Mouse (Mus musculus): ENCODE results near the gene Psmb3. TPM values are rescaled to one million over a fixed set of nuclear protein-coding genes. Genes with fewer than 3 reads are reported as not detected.
A peak's percentile ranks its signal among the peaks of the same experiment; 100 is the strongest.
"Not testable (repeated sequence)": the region's sequence is repeated elsewhere in the genome, so short reads cannot be mapped to it uniquely, and the experiment has no call there.

Psmb3 gene
- polyA plus RNA-seq, 1 experiment from 2014 or later: 463 TPM

- H3K4me2 ChIP-seq (ENCODE audit: low read depth, low read length, severe bottlenecking): peak overlapping the region; percentile 86
- no peaks in the 10 kb centered on the region for H3K27me3 ChIP-seq (ENCODE audit: control insufficient read depth, insufficient read depth, low read length)
- H3K9me3 ChIP-seq (ENCODE audit: control insufficient read depth, low read length): no peaks in the 10 kb centered on the region
- H3K27ac ChIP-seq (ENCODE audit: low read depth, low read length): peak overlapping the region; percentile 98
- H3K36me3 ChIP-seq (ENCODE audit: control insufficient read depth, insufficient read depth, low read length): no peaks in the 10 kb centered on the region
- DNase-seq (ENCODE audit: low spot score) (no peak), ATAC-seq (replicated peaks; ENCODE audit: low FRiP score) (no peak)
- peak overlapping the region; percentile 86 for H3K9ac ChIP-seq (ENCODE audit: low read length)
- H3K4me3 ChIP-seq (ENCODE audit: low read depth, low read length): peak overlapping the region; percentile 76
- H3K4me1 ChIP-seq (replicated peaks; ENCODE audit: control insufficient read depth, insufficient read depth, low read length): peaks cover 32% of the 10 kb centered on the region
- 17% methylated on average over 30 of the region's 30 CpGs for WGBS
Measured at GRCm38 (mm10) chr11:97700746-97701580, 2.2 kb upstream of the Psmb3 start.

- peak overlapping the region; percentile 86 for H3K4me2 ChIP-seq (ENCODE audit: low read depth, low read length, severe bottlenecking)
- H3K9ac ChIP-seq (ENCODE audit: low read length): no peak overlapping the region
- H3K4me1 ChIP-seq (replicated peaks; ENCODE audit: control insufficient read depth, insufficient read depth, low read length): peaks cover 24% of the 10 kb centered on the region
- H3K27ac ChIP-seq (ENCODE audit: low read depth, low read length): no peak overlapping the region
- H3K27me3 ChIP-seq (ENCODE audit: control insufficient read depth, insufficient read depth, low read length): no peaks in the 10 kb centered on the region
- no peaks in the 10 kb centered on the region for H3K9me3 ChIP-seq (ENCODE audit: control insufficient read depth, low read length)
- ATAC-seq (replicated peaks; ENCODE audit: low FRiP score) (no peak), DNase-seq (ENCODE audit: low spot score) (no peak)
- 51% methylated on average over 15 of the region's 15 CpGs for WGBS
- no peaks in the 10 kb centered on the region for H3K36me3 ChIP-seq (ENCODE audit: control insufficient read depth, insufficient read depth, low read length)
- peak overlapping the region; percentile 82; the same call in 1 of the 2 replicates for H3K4me3 ChIP-seq (ENCODE audit: low read depth, low read length)
Measured at GRCm38 (mm10) chr11:97701581-97702392, 1.4 kb upstream of the Psmb3 start.

DNA sequence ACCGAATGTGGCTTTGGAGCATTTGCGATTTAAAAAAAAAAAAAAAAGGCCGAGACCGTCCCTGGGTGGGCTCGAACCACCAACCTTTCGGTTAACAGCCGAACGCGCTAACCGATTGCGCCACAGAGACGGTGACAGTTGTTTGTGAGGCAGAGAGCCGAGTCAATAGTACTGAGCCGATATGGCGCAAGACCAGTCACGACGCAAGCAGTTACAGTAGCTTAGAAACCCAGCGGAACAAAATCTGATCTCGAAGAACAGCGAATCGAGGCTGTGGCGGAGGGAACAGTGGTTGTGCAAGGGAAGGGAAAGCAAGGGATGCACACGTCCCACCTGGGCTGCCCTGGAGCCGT is 830 bp upstream of the Psmb3 start:
- ATAC-seq (replicated peaks; ENCODE audit: low FRiP score) (no peak), DNase-seq (ENCODE audit: low spot score) (peak; percentile 93)
- no peaks in the 10 kb centered on the region for H3K27me3 ChIP-seq (ENCODE audit: control insufficient read depth, insufficient read depth, low read length)
- no peaks in the 10 kb centered on the region for H3K9me3 ChIP-seq (ENCODE audit: control insufficient read depth, low read length)
- H3K4me2 ChIP-seq (ENCODE audit: low read depth, low read length, severe bottlenecking): peak overlapping the region; percentile 79
- peak overlapping the region; percentile 82 for H3K4me3 ChIP-seq (ENCODE audit: low read depth, low read length)
- H3K27ac ChIP-seq (ENCODE audit: low read depth, low read length): peak overlapping the region; percentile 72; the same call in 1 of the 2 replicates
- peaks cover 4% of the 10 kb centered on the region; the same call in 1 of the 2 replicates for H3K36me3 ChIP-seq (ENCODE audit: control insufficient read depth, insufficient read depth, low read length)
- peak overlapping the region; percentile 66 for H3K9ac ChIP-seq (ENCODE audit: low read length)
- H3K4me1 ChIP-seq (replicated peaks; ENCODE audit: control insufficient read depth, insufficient read depth, low read length): peaks cover 23% of the 10 kb centered on the region
- WGBS: under 1% methylated on average over 24 of the region's 24 CpGs

DNA sequence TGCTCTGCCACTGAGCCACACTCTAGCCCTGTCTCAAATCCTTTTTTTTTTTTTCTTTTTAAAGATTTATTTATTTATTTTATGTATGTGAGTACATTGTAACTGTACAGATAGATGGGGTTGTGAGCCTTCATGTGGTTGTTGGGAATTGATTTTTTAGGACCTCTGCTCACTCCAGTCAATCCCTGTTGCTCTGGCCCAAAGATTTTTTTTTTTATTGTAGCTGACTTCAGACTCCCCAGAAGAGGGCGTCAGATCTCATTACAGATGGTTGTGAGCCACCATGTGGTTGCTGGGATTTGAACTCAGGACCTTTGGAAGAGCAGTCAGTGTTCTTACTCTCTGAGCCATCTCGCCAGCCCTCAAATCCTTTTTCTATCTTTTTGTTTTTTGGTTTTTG is 6.9 kb downstream of the Psmb3 start:
- 70% methylated on average over 2 of the region's 2 CpGs for WGBS
- not testable (repeated sequence) for H3K9ac ChIP-seq (ENCODE audit: low read length); H3K36me3 ChIP-seq (ENCODE audit: control insufficient read depth, insufficient read depth, low read length); H3K27ac ChIP-seq (ENCODE audit: low read depth, low read length); H3K9me3 ChIP-seq (ENCODE audit: control insufficient read depth, low read length); DNase-seq (ENCODE audit: low spot score); ATAC-seq (replicated peaks; ENCODE audit: low FRiP score); H3K4me3 ChIP-seq (ENCODE audit: low read depth, low read length); H3K4me2 ChIP-seq (ENCODE audit: low read depth, low read length, severe bottlenecking); H3K27me3 ChIP-seq (ENCODE audit: control insufficient read depth, insufficient read depth, low read length); H3K4me1 ChIP-seq (replicated peaks; ENCODE audit: control insufficient read depth, insufficient read depth, low read length)

DNA sequence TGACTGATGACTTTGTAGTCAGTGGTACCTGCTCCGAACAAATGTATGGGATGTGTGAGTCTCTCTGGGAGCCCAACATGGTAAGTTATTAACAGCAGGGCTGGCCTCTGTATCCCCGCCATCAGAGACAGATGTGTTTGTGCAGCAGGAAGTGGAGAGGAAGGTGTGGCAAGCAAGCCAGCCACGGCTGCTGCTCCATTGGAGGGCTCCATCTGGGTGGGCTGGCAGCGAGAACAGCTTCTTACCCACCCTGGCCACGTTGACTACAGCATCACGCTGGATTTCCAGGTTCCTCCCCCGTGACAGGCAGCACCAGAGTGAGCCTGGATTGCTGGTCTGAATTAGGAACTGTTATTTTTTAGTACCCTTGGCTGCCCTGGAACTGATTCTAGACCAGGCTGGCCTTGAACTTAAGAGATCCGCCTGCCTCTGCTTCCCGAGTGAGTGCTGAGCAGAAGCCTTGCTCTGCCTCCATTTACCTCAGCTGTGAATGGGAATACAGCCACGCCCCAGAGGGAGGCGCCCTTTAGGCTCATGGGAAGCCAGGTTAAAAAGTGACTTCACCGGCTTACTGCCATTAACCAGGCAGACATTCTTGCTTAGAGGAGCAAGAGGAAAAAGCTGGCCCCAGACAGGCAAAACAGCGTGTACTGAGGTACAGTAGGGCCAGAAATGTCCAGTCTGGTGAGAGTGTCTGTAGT is 8.2 kb downstream of the Psmb3 start:
- ATAC-seq (replicated peaks; ENCODE audit: low FRiP score) (no peak), DNase-seq (ENCODE audit: low spot score) (no peak)
- H3K27ac ChIP-seq (ENCODE audit: low read depth, low read length): no peak overlapping the region
- WGBS: 88% methylated on average over 13 of the region's 13 CpGs
- H3K9me3 ChIP-seq (ENCODE audit: control insufficient read depth, low read length): no peaks in the 10 kb centered on the region
- H3K36me3 ChIP-seq (ENCODE audit: control insufficient read depth, insufficient read depth, low read length): peaks cover 4% of the 10 kb centered on the region; the same call in 1 of the 2 replicates
- no peaks in the 10 kb centered on the region for H3K4me1 ChIP-seq (replicated peaks; ENCODE audit: control insufficient read depth, insufficient read depth, low read length)
- H3K9ac ChIP-seq (ENCODE audit: low read length): no peak overlapping the region
- no peak overlapping the region for H3K4me3 ChIP-seq (ENCODE audit: low read depth, low read length)
- H3K27me3 ChIP-seq (ENCODE audit: control insufficient read depth, insufficient read depth, low read length): no peaks in the 10 kb centered on the region
- no peak overlapping the region for H3K4me2 ChIP-seq (ENCODE audit: low read depth, low read length, severe bottlenecking)

DNA sequence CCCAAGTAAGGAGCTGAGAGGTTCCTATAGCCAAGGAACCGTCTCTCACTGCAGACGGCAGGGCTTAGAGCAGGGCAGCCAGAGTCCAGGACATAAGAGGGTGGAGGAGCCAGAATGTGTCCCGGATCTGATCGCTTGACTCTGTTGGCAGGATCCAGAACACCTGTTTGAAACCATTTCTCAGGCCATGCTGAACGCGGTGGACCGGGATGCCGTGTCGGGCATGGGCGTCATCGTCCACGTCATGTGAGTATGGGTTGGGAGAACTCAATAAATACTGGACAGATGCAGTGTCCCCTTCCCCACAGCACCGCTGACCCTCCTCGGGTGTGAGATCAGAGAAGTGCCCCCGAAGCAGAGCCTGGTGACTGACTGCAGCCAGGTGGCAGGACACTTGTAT is 9.1 kb downstream of the Psmb3 start:
- DNase-seq (ENCODE audit: low spot score): no peak
- WGBS: 93% methylated on average over 15 of the region's 15 CpGs
- Histone ChIP-seq H3K9ac (ENCODE audit: low read length) (no peak overlapping the region), H3K27ac (ENCODE audit: low read depth, low read length) (no peak overlapping the region), H3K36me3 (ENCODE audit: control insufficient read depth, insufficient read depth, low read length) (peaks cover under 1% of the 10 kb centered on the region; the same call in 1 of the 2 replicates), H3K4me3 (ENCODE audit: low read depth, low read length) (no peak overlapping the region), H3K9me3 (ENCODE audit: control insufficient read depth, low read length) (no peaks in the 10 kb centered on the region), H3K4me1 (replicated peaks; ENCODE audit: control insufficient read depth, insufficient read depth, low read length) (no peaks in the 10 kb centered on the region), H3K4me2 (ENCODE audit: low read depth, low read length, severe bottlenecking) (no peak overlapping the region), H3K27me3 (ENCODE audit: control insufficient read depth, insufficient read depth, low read length) (no peaks in the 10 kb centered on the region)
- no peak for ATAC-seq (replicated peaks; ENCODE audit: low FRiP score)

GRCm38 (mm10) chr11:97713896-97714295 is 10.7 kb downstream of the Psmb3 start:
- no peak for ATAC-seq (replicated peaks; ENCODE audit: low FRiP score)
- H3K36me3 ChIP-seq (ENCODE audit: control insufficient read depth, insufficient read depth, low read length): no peaks in the 10 kb centered on the region; the same call in 1 of the 2 replicates
- no peak overlapping the region for H3K27ac ChIP-seq (ENCODE audit: low read depth, low read length)
- H3K27me3 ChIP-seq (ENCODE audit: control insufficient read depth, insufficient read depth, low read length): no peaks in the 10 kb centered on the region
- 93% methylated on average over 8 of the region's 8 CpGs for WGBS
- H3K4me2 ChIP-seq (ENCODE audit: low read depth, low read length, severe bottlenecking): no peak overlapping the region
- H3K9me3 ChIP-seq (ENCODE audit: control insufficient read depth, low read length): no peaks in the 10 kb centered on the region
- H3K4me3 ChIP-seq (ENCODE audit: low read depth, low read length): no peak overlapping the region
- DNase-seq (ENCODE audit: low spot score): no peak
- no peaks in the 10 kb centered on the region for H3K4me1 ChIP-seq (replicated peaks; ENCODE audit: control insufficient read depth, insufficient read depth, low read length)
- no peak overlapping the region for H3K9ac ChIP-seq (ENCODE audit: low read length)

GRCm38 (mm10) chr11:97714356-97714755 is 11.2 kb downstream of the Psmb3 start:
- H3K36me3 ChIP-seq (ENCODE audit: control insufficient read depth, insufficient read depth, low read length): no peaks in the 10 kb centered on the region; the same call in 1 of the 2 replicates
- H3K9me3 ChIP-seq (ENCODE audit: control insufficient read depth, low read length): no peaks in the 10 kb centered on the region
- no peak for DNase-seq (ENCODE audit: low spot score)
- no peak overlapping the region for H3K9ac ChIP-seq (ENCODE audit: low read length)
- 93% methylated on average over 3 of the region's 3 CpGs for WGBS
- H3K4me2 ChIP-seq (ENCODE audit: low read depth, low read length, severe bottlenecking): no peak overlapping the region
- H3K27me3 ChIP-seq (ENCODE audit: control insufficient read depth, insufficient read depth, low read length): no peaks in the 10 kb centered on the region
- H3K27ac ChIP-seq (ENCODE audit: low read depth, low read length): no peak overlapping the region
- ATAC-seq (replicated peaks; ENCODE audit: low FRiP score): no peak
- H3K4me3 ChIP-seq (ENCODE audit: low read depth, low read length): no peak overlapping the region
- H3K4me1 ChIP-seq (replicated peaks; ENCODE audit: control insufficient read depth, insufficient read depth, low read length): no peaks in the 10 kb centered on the region
